ENCODE assay signal across 16 mouse cellular contexts in the genomic region with DNA sequence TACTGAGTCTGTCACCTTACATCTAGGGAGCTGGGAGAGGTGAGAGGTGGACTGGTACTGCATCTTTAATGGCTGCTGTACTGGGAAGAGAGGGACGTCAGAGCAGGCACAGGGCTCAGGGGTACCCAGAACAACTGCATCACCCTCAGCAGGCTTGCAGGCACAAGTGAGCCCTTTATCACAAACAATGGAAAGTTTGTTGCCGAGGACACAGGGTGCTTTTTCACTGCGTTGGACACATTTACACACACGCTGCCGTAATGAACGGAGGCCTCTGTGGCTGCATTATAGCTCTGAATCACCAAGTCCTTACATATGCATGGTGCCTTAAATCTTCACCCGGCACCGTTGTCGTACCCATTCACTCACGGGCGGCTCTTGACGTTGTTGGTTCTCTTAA.
A peak's percentile ranks its signal among the peaks of the same experiment; 100 is the strongest.
DNase-seq lines count a peak whose midpoint lies in the region; ATAC-seq lines count a peak whose summit lies in the region.
"Had no signal": no experiment of that assay in that cellular context is flagged by ENCODE, and none has a peak within 500 bp of the region (broad histone marks: within the 10 kb centered on the region; RNA-seq: fewer than 3 reads in every experiment).

No protein-coding gene starts in this region.

- H3K9me3 ChIP-seq in neural tube, embryonic 11.5 days (ENCODE audit: control insufficient read depth, low read length), result no peaks in the 10 kb centered on the region
- H3K9me3 ChIP-seq in neural tube, embryonic 12.5 days, result no peaks in the 10 kb centered on the region
- H3K9me3 ChIP-seq: hindbrain, embryonic 15.5 days; midbrain, embryonic 12.5 days had no signal

- no peak overlapping the region for H3K4me3 ChIP-seq in neural tube, embryonic 11.5 days (ENCODE audit: low read depth, low read length)
- H3K4me3 ChIP-seq in neural tube, embryonic 12.5 days, result no peak overlapping the region
- H3K4me3 ChIP-seq: hindbrain, embryonic 15.5 days; liver, embryonic 12.5 days; midbrain, embryonic 12.5 days had no signal

- H3K27ac ChIP-seq in neural tube, embryonic 11.5 days (ENCODE audit: low read depth, low read length), result no peak overlapping the region
- no peak overlapping the region for H3K27ac ChIP-seq in neural tube, embryonic 12.5 days
- H3K27ac ChIP-seq: hindbrain, embryonic 15.5 days; liver, embryonic 12.5 days; midbrain, embryonic 12.5 days had no signal

- H3K4me2 ChIP-seq in neural tube, embryonic 11.5 days (ENCODE audit: low read depth), result no peak overlapping the region
- H3K4me2 ChIP-seq in neural tube, embryonic 12.5 days (replicated peaks), result peak overlapping the region; percentile 31; the same call in 1 of the 2 replicates
- H3K4me2 ChIP-seq: hindbrain, embryonic 15.5 days; liver, embryonic 12.5 days; midbrain, embryonic 12.5 days had no signal

- DNase-seq in frontal cortex, postnatal 10 days (ENCODE audit: low spot score in 2 of 2), result no peak
- peak; percentile 31 for DNase-seq in neural tube, embryonic 11.5 days (ENCODE audit: low spot score)
- DNase-seq in neural tube, embryonic 10.5 days (ENCODE audit: extremely low spot score, low spot score), result no peak
- DNase-seq in layer of hippocampus, adult 9-11 months, result peak; percentile 75
- no peak for DNase-seq in urinary bladder, postnatal 14 days (ENCODE audit: low spot score)
- DNase-seq in gastrocnemius, adult 8-10 months (ENCODE audit: low spot score in 2 of 2), result no peak
- DNase-seq: adrenal gland, postnatal 14 days; kidney, adult 9 months; thymus, adult 18-20 months had no signal

- H3K36me3 ChIP-seq in neural tube, embryonic 11.5 days (ENCODE audit: control insufficient read depth, insufficient read depth, low read length), result no peaks in the 10 kb centered on the region
- no peaks in the 10 kb centered on the region for H3K36me3 ChIP-seq in neural tube, embryonic 12.5 days
- H3K36me3 ChIP-seq: G1E; hindbrain, embryonic 15.5 days; liver, embryonic 12.5 days; midbrain, embryonic 12.5 days had no signal

- no peaks in the 10 kb centered on the region for H3K4me1 ChIP-seq in neural tube, embryonic 11.5 days (ENCODE audit: control insufficient read depth, insufficient read depth, low read length)
- peaks cover 9% of the 10 kb centered on the region for H3K4me1 ChIP-seq in neural tube, embryonic 12.5 days
- H3K4me1 ChIP-seq: liver, embryonic 12.5 days; midbrain, embryonic 12.5 days had no signal

- peak; percentile 81 for ATAC-seq in frontal cortex, adult (ENCODE audit: low TSS enrichment)
- peak; percentile 69; the same call in 1 of the 2 replicates for ATAC-seq in neural tube, embryonic 11.5 days (ENCODE audit: insufficient read depth, low FRiP score, low TSS enrichment)
- peak; percentile 91 for ATAC-seq in neural tube, embryonic 12.5 days (ENCODE audit: low FRiP score, low read depth)
- ATAC-seq: liver, embryonic 12.5 days; lung, postnatal 0 days had no signal

- 39% methylated on average over 12 of the region's 12 CpGs for WGBS in neural tube, embryonic 11.5 days
- WGBS in neural tube, embryonic 12.5 days, result 27% methylated on average over 12 of the region's 12 CpGs

- H3K27me3 ChIP-seq in neural tube, embryonic 11.5 days (ENCODE audit: control insufficient read depth, insufficient read depth, low read length), result no peaks in the 10 kb centered on the region
- H3K27me3 ChIP-seq in neural tube, embryonic 12.5 days (replicated peaks), result no peaks in the 10 kb centered on the region
- H3K27me3 ChIP-seq: hindbrain, embryonic 15.5 days; liver, embryonic 12.5 days; midbrain, embryonic 12.5 days had no signal

- no peak overlapping the region for H3K9ac ChIP-seq in neural tube, embryonic 11.5 days (ENCODE audit: low read length)
- H3K9ac ChIP-seq in neural tube, embryonic 12.5 days, result no peak overlapping the region
- H3K9ac ChIP-seq: hindbrain, embryonic 15.5 days; liver, embryonic 12.5 days; midbrain, embryonic 12.5 days had no signal

Comparison
In these comparisons a context has a peak if more than half of its experiments do, and no peak if none do; other contexts are left out.
1. DNase-seq: peak in neural tube, embryonic 11.5 days (single experiment) and layer of hippocampus, adult 9-11 months (single experiment); none in frontal cortex, postnatal 10 days (0 of 2), neural tube, embryonic 10.5 days (single experiment), urinary bladder, postnatal 14 days (single experiment) and gastrocnemius, adult 8-10 months (0 of 2).
2. Peak in every context shown above with its lines, with median percentiles within 50 percentile points of each other: ATAC-seq.